27 mouse cellular contexts compared by ENCODE assay signal in genomic region chr5:118715518-118715917, GRCm38 (mm10).
A peak's percentile ranks its signal among the peaks of the same experiment; 100 is the strongest.
DNase-seq lines count a peak whose midpoint lies in the region; ATAC-seq and TF ChIP-seq lines count a peak whose summit lies in the region.
"Had no signal": no experiment of that assay in that cellular context is flagged by ENCODE, and none has a peak within 500 bp of the region (broad histone marks: within the 10 kb centered on the region; RNA-seq: fewer than 3 reads in every experiment).

No protein-coding gene starts in this region.

- TF ChIP-seq CTCF in hindbrain, postnatal 0 days (IDR thresholded peaks at IDR 0.05; ENCODE audit: low read depth): no peak

- no peaks in the 10 kb centered on the region for H3K27me3 ChIP-seq in embryonic facial prominence, embryonic 14.5 days (replicated peaks; ENCODE audit: control insufficient read depth, insufficient read depth, low read length)
- no peaks in the 10 kb centered on the region for H3K27me3 ChIP-seq in embryonic facial prominence, embryonic 10.5 days (replicated peaks; ENCODE audit: low read depth, poor library complexity, severe bottlenecking)
- H3K27me3 ChIP-seq in hindbrain, embryonic 13.5 days: no peaks in the 10 kb centered on the region
- no peaks in the 10 kb centered on the region for H3K27me3 ChIP-seq in hindbrain, postnatal 0 days (ENCODE audit: insufficient read depth, low read length)
- H3K27me3 ChIP-seq: CH12.LX; embryonic facial prominence, embryonic 15.5 days; limb, embryonic 13.5 days; lung, embryonic 15.5 days; stomach, embryonic 15.5 days had no signal

- no peak overlapping the region for H3K9ac ChIP-seq in embryonic facial prominence, embryonic 14.5 days (ENCODE audit: low read depth, low read length)
- no peak overlapping the region for H3K9ac ChIP-seq in hindbrain, embryonic 13.5 days
- no peak overlapping the region for H3K9ac ChIP-seq in hindbrain, postnatal 0 days (replicated peaks; ENCODE audit: low read length)
- H3K9ac ChIP-seq: embryonic facial prominence, embryonic 15.5 days; limb, embryonic 13.5 days; lung, embryonic 15.5 days; stomach, embryonic 15.5 days had no signal

- H3K4me1 ChIP-seq in embryonic facial prominence, embryonic 14.5 days (ENCODE audit: control insufficient read depth, insufficient read depth, low read length): peaks cover 11% of the 10 kb centered on the region
- peaks cover 37% of the 10 kb centered on the region for H3K4me1 ChIP-seq in embryonic facial prominence, embryonic 10.5 days
- H3K4me1 ChIP-seq in hindbrain, embryonic 13.5 days (replicated peaks): peaks cover 67% of the 10 kb centered on the region
- H3K4me1 ChIP-seq in hindbrain, postnatal 0 days (ENCODE audit: insufficient read depth, low read length): peaks cover 23% of the 10 kb centered on the region
- H3K4me1 ChIP-seq: stomach, embryonic 15.5 days had no signal

- 90% methylated on average over 7 of the region's 7 CpGs for WGBS in embryonic facial prominence, embryonic 14.5 days
- WGBS in embryonic facial prominence, embryonic 10.5 days: 94% methylated on average over 7 of the region's 7 CpGs
- 79% methylated on average over 7 of the region's 7 CpGs for WGBS in hindbrain, embryonic 13.5 days
- 74% methylated on average over 7 of the region's 7 CpGs for WGBS in hindbrain, postnatal 0 days

- H3K9me3 ChIP-seq in embryonic facial prominence, embryonic 14.5 days (ENCODE audit: control insufficient read depth, low read length): no peaks in the 10 kb centered on the region
- H3K9me3 ChIP-seq in embryonic facial prominence, embryonic 10.5 days: no peaks in the 10 kb centered on the region
- H3K9me3 ChIP-seq in hindbrain, embryonic 13.5 days: no peaks in the 10 kb centered on the region
- H3K9me3 ChIP-seq in hindbrain, postnatal 0 days (ENCODE audit: low read length): no peaks in the 10 kb centered on the region
- H3K9me3 ChIP-seq: embryonic facial prominence, embryonic 15.5 days; limb, embryonic 13.5 days; lung, embryonic 15.5 days; midbrain, embryonic 10.5 days; stomach, embryonic 15.5 days had no signal

- H3K4me2 ChIP-seq in embryonic facial prominence, embryonic 14.5 days (ENCODE audit: low read depth, low read length): no peak overlapping the region
- H3K4me2 ChIP-seq in hindbrain, embryonic 13.5 days: no peak overlapping the region
- no peak overlapping the region for H3K4me2 ChIP-seq in hindbrain, postnatal 0 days (ENCODE audit: low read depth, low read length)
- H3K4me2 ChIP-seq: embryonic facial prominence, embryonic 15.5 days; limb, embryonic 13.5 days; liver, embryonic 11.5 days; lung, embryonic 15.5 days; stomach, embryonic 15.5 days had no signal

- H3K4me3 ChIP-seq in embryonic facial prominence, embryonic 14.5 days (ENCODE audit: low read depth, low read length): no peak overlapping the region
- H3K4me3 ChIP-seq in embryonic facial prominence, embryonic 10.5 days: no peak overlapping the region
- H3K4me3 ChIP-seq in hindbrain, embryonic 13.5 days: no peak overlapping the region
- no peak overlapping the region for H3K4me3 ChIP-seq in hindbrain, postnatal 0 days (ENCODE audit: low read length)
- H3K4me3 ChIP-seq: embryonic facial prominence, embryonic 15.5 days; limb, embryonic 13.5 days; lung, embryonic 15.5 days; midbrain, embryonic 10.5 days; myocyte; stomach, embryonic 15.5 days had no signal

- no peaks in the 10 kb centered on the region for H3K36me3 ChIP-seq in embryonic facial prominence, embryonic 14.5 days (ENCODE audit: control insufficient read depth, insufficient read depth, low read length)
- H3K36me3 ChIP-seq in embryonic facial prominence, embryonic 10.5 days (replicated peaks): no peaks in the 10 kb centered on the region; the same call in 1 of the 2 replicates
- H3K36me3 ChIP-seq in hindbrain, embryonic 13.5 days: no peaks in the 10 kb centered on the region
- H3K36me3 ChIP-seq in hindbrain, postnatal 0 days (ENCODE audit: insufficient read depth, low read length): no peaks in the 10 kb centered on the region
- H3K36me3 ChIP-seq: embryonic facial prominence, embryonic 15.5 days; lung, embryonic 15.5 days; midbrain, embryonic 10.5 days; stomach, embryonic 15.5 days had no signal

- peak; percentile 31; the same call in 1 of the 2 replicates for ATAC-seq in embryonic facial prominence, embryonic 14.5 days (ENCODE audit: low read depth)
- ATAC-seq in hindbrain, embryonic 13.5 days (ENCODE audit: low FRiP score): no peak
- ATAC-seq in hindbrain, postnatal 0 days: no peak
- ATAC-seq: activated CD4-positive, CD25-positive, alpha-beta regulatory T cell, adult 4 months had no signal

- H3K27ac ChIP-seq in embryonic facial prominence, embryonic 14.5 days (replicated peaks; ENCODE audit: low read depth, low read length): no peak overlapping the region
- no peak overlapping the region for H3K27ac ChIP-seq in embryonic facial prominence, embryonic 10.5 days (replicated peaks)
- H3K27ac ChIP-seq in hindbrain, embryonic 13.5 days: peak overlapping the region; percentile 55; the same call in 1 of the 2 replicates
- H3K27ac ChIP-seq in hindbrain, postnatal 0 days: no peak overlapping the region
- H3K27ac ChIP-seq: embryonic facial prominence, embryonic 15.5 days; kidney, postnatal 0 days; limb, embryonic 13.5 days; lung, embryonic 15.5 days; stomach, embryonic 15.5 days had no signal

- DNase-seq in embryonic facial prominence, embryonic 14.5 days (ENCODE audit: low spot score): no peak
- no peak for DNase-seq in embryonic facial prominence, embryonic 10.5 days (ENCODE audit: low spot score)
- no peak for DNase-seq in hindbrain, postnatal 0 days (ENCODE audit: low spot score)
- peak; percentile 42 for DNase-seq in retina, embryonic 14.5 days (ENCODE audit: low spot score)
- no peak for DNase-seq in retina, postnatal 1 day
- DNase-seq in ovary, adult 18-20 months (ENCODE audit: low spot score): no peak
- DNase-seq in cerebellum, postnatal 10 days: no peak
- DNase-seq: adrenal gland, adult 8-10 months; cerebellum, adult 11 months; cerebellum, adult 9-11 months; gastrocnemius, postnatal 25 days; heart, adult 18-20 months; heart, postnatal 4 days; kidney, adult 8-10 months; kidney, postnatal 4 days; right cerebral cortex, postnatal 14 days had no signal
